ENCODE assay signal across 11 mouse cellular contexts in genomic region chr5:64600811-64601210, GRCm38 (mm10).
DNase-seq lines count a peak whose midpoint lies in the region; ATAC-seq lines count a peak whose summit lies in the region.
"Had no signal": no experiment of that assay in that cellular context is flagged by ENCODE, and none has a peak within 500 bp of the region (broad histone marks: within the 10 kb centered on the region; RNA-seq: fewer than 3 reads in every experiment).

No protein-coding gene starts in this region.

- no peaks in the 10 kb centered on the region for H3K27me3 ChIP-seq in heart, embryonic 15.5 days
- no peaks in the 10 kb centered on the region for H3K27me3 ChIP-seq in midbrain, embryonic 11.5 days (ENCODE audit: control insufficient read depth, insufficient read depth, low read length)
- no peaks in the 10 kb centered on the region for H3K27me3 ChIP-seq in midbrain, embryonic 15.5 days (replicated peaks)
- no peaks in the 10 kb centered on the region for H3K27me3 ChIP-seq in limb, embryonic 10.5 days (ENCODE audit: low read depth, poor library complexity, severe bottlenecking)
- H3K27me3 ChIP-seq in liver, embryonic 16.5 days (ENCODE audit: control insufficient read depth, insufficient read depth, low read depth, low read length) = no peaks in the 10 kb centered on the region

- H3K4me2 ChIP-seq in heart, embryonic 15.5 days = no peak overlapping the region
- no peak overlapping the region for H3K4me2 ChIP-seq in midbrain, embryonic 11.5 days
- no peak overlapping the region for H3K4me2 ChIP-seq in midbrain, embryonic 15.5 days
- peak overlapping the region; percentile 64 for H3K4me2 ChIP-seq in liver, embryonic 16.5 days (ENCODE audit: low read depth, low read length)

- DNase-seq in heart, adult 8-10 months (ENCODE audit: low spot score) = no peak
- DNase-seq in midbrain, embryonic 11.5 days (ENCODE audit: low spot score, missing footprints) = peak; percentile 72
- no peak for DNase-seq in limb, embryonic 10.5 days (ENCODE audit: low spot score)
- no peak for DNase-seq in spleen, postnatal 36 days (ENCODE audit: low spot score in 2 of 2)
- no peak for DNase-seq in spleen, postnatal 14 days (ENCODE audit: low spot score in 2 of 2)
- DNase-seq: adrenal gland, postnatal 14 days had no signal

- no peak for ATAC-seq in heart, embryonic 15.5 days (replicated peaks; ENCODE audit: insufficient number of reproducible peaks, insufficient read depth, low FRiP score, low read depth)
- no peak for ATAC-seq in midbrain, embryonic 11.5 days (ENCODE audit: low FRiP score)
- ATAC-seq in midbrain, embryonic 15.5 days (replicated peaks) = no peak
- ATAC-seq in liver, embryonic 16.5 days (ENCODE audit: low read depth) = peak; percentile 12; the same call in 1 of the 2 replicates

- H3K4me1 ChIP-seq in heart, embryonic 15.5 days (replicated peaks) = peaks cover 20% of the 10 kb centered on the region
- no peaks in the 10 kb centered on the region; the same call in 1 of the 2 replicates for H3K4me1 ChIP-seq in midbrain, embryonic 11.5 days (ENCODE audit: control insufficient read depth, insufficient read depth, low read length)
- 0 out of 2 replicates have a peak, but pooled peaks cover 3% of the 10 kb centered on the region for H3K4me1 ChIP-seq in midbrain, embryonic 15.5 days
- H3K4me1 ChIP-seq in limb, embryonic 10.5 days = peaks cover 62% of the 10 kb centered on the region
- peaks cover 27% of the 10 kb centered on the region for H3K4me1 ChIP-seq in liver, embryonic 16.5 days (ENCODE audit: control insufficient read depth, low read depth, low read length)
- H3K4me1 ChIP-seq: megakaryocyte, embryonic 14.5 days had no signal

- H3K27ac ChIP-seq in heart, embryonic 15.5 days = peak overlapping the region; percentile 57; the same call in 1 of the 2 replicates
- H3K27ac ChIP-seq in midbrain, embryonic 11.5 days (ENCODE audit: low read depth, low read length) = no peak overlapping the region
- no peak overlapping the region for H3K27ac ChIP-seq in midbrain, embryonic 15.5 days
- peak overlapping the region; percentile 83 for H3K27ac ChIP-seq in limb, embryonic 10.5 days
- H3K27ac ChIP-seq in liver, embryonic 16.5 days (ENCODE audit: low read length) = peak overlapping the region; percentile 71

- 26% methylated on average over 2 of the region's 2 CpGs for WGBS in heart, embryonic 15.5 days
- WGBS in midbrain, embryonic 11.5 days = 77% methylated on average over 2 of the region's 2 CpGs
- WGBS in midbrain, embryonic 15.5 days = 79% methylated on average over 2 of the region's 2 CpGs
- WGBS in limb, embryonic 10.5 days = 53% methylated on average over 2 of the region's 2 CpGs
- WGBS in liver, embryonic 16.5 days (ENCODE audit: insufficient replicate concordance) = 35% methylated on average over 2 of the region's 2 CpGs

- H3K36me3 ChIP-seq in heart, embryonic 15.5 days = no peaks in the 10 kb centered on the region
- no peaks in the 10 kb centered on the region for H3K36me3 ChIP-seq in midbrain, embryonic 11.5 days (ENCODE audit: control insufficient read depth, insufficient read depth, low read length)
- no peaks in the 10 kb centered on the region for H3K36me3 ChIP-seq in midbrain, embryonic 15.5 days (replicated peaks)
- no peaks in the 10 kb centered on the region for H3K36me3 ChIP-seq in limb, embryonic 10.5 days
- H3K36me3 ChIP-seq in liver, embryonic 16.5 days (ENCODE audit: control insufficient read depth, insufficient read depth) = no peaks in the 10 kb centered on the region

- no peaks in the 10 kb centered on the region for H3K9me3 ChIP-seq in heart, embryonic 15.5 days (replicated peaks)
- no peaks in the 10 kb centered on the region for H3K9me3 ChIP-seq in midbrain, embryonic 11.5 days (ENCODE audit: control insufficient read depth, low read length)
- no peaks in the 10 kb centered on the region for H3K9me3 ChIP-seq in midbrain, embryonic 15.5 days
- H3K9me3 ChIP-seq in limb, embryonic 10.5 days (replicated peaks) = no peaks in the 10 kb centered on the region
- no peaks in the 10 kb centered on the region for H3K9me3 ChIP-seq in liver, embryonic 16.5 days (replicated peaks; ENCODE audit: control insufficient read depth, low read length)
- H3K9me3 ChIP-seq: megakaryocyte, embryonic 14.5 days had no signal

- no peak overlapping the region for H3K9ac ChIP-seq in heart, embryonic 15.5 days
- no peak overlapping the region for H3K9ac ChIP-seq in midbrain, embryonic 11.5 days (ENCODE audit: low read length)
- H3K9ac ChIP-seq in midbrain, embryonic 15.5 days = no peak overlapping the region
- H3K9ac ChIP-seq in liver, embryonic 16.5 days (ENCODE audit: low read depth, low read length) = peak overlapping the region; percentile 54; the same call in 1 of the 2 replicates

- H3K4me3 ChIP-seq in heart, embryonic 15.5 days = no peak overlapping the region
- H3K4me3 ChIP-seq in midbrain, embryonic 11.5 days (ENCODE audit: low read depth, low read length) = no peak overlapping the region
- H3K4me3 ChIP-seq in midbrain, embryonic 15.5 days = no peak overlapping the region
- H3K4me3 ChIP-seq in limb, embryonic 10.5 days = no peak overlapping the region
- H3K4me3 ChIP-seq in liver, embryonic 16.5 days (ENCODE audit: low read depth, low read length) = no peak overlapping the region
- H3K4me3 ChIP-seq: megakaryocyte, embryonic 14.5 days; myocyte had no signal

Comparison
In these comparisons a context has a peak if more than half of its experiments do, and no peak if none do; other contexts are left out.
1. H3K27ac ChIP-seq: peak in heart, embryonic 15.5 days (single experiment), limb, embryonic 10.5 days (single experiment) and liver, embryonic 16.5 days (single experiment); none in midbrain, embryonic 11.5 days (single experiment) and midbrain, embryonic 15.5 days (single experiment).